Mouse (Mus musculus) embryonic facial prominence, embryonic 15.5 days (tissue): ENCODE data around the gene Fam110c. TPM values are rescaled to one million over a fixed set of nuclear protein-coding genes. Genes with fewer than 3 reads are reported as not detected.

Experiments used
- ATAC-seq: fragments of 200-750 bp; cut with Nextera tagmentation; 2 replicates; pipeline ENCODE4 v1.8.0; 2017; ENCODE audit warnings: low read depth, moderate TSS enrichment; ENCODE audit not compliant: insufficient number of reproducible peaks, low FRiP score, low TSS enrichment
- H3K27ac ChIP-seq: fragments of 300-500 bp; sonication (generic); replicated peaks from 2 replicates; pipeline ENCODE4 v1.5.1; 2015; ENCODE audit warnings: mild to moderate bottlenecking, inconsistent platforms
- H3K27me3 ChIP-seq: fragments of 300-500 bp; sonication (generic); 2 replicates; pipeline ENCODE4 v1.6.1; 2015; ENCODE audit warnings: inconsistent platforms
- H3K36me3 ChIP-seq: fragments of 300-500 bp; sonication (generic); 2 replicates; pipeline ENCODE4 v1.6.1; 2015; ENCODE audit warnings: mild to moderate bottlenecking, inconsistent platforms
- H3K4me1 ChIP-seq: fragments of 300-500 bp; sonication (generic); 2 replicates; pipeline ENCODE4 v1.6.1; 2015; ENCODE audit warnings: inconsistent platforms
- H3K4me2 ChIP-seq: fragments of 300-500 bp; sonication (generic); replicated peaks from 2 replicates; pipeline ENCODE4 v1.6.1; 2015; ENCODE audit warnings: mild to moderate bottlenecking, inconsistent platforms
- H3K4me3 ChIP-seq: fragments of 300-500 bp; sonication (generic); replicated peaks from 2 replicates; pipeline ENCODE4 v1.5.1; 2015; ENCODE audit warnings: mild to moderate bottlenecking, inconsistent platforms
- H3K9ac ChIP-seq: fragments of 300-500 bp; sonication (generic); 2 replicates; pipeline ENCODE4 v1.6.1; 2015; ENCODE audit warnings: inconsistent platforms
- H3K9me3 ChIP-seq: fragments of 300-500 bp; sonication (generic); replicated peaks from 2 replicates; pipeline ENCODE4 v1.6.1; 2016; ENCODE audit warnings: inconsistent platforms
- WGBS: fragments of 180-500 bp; shearing (Covaris S2); methylation state at CpG from one replicate; pipeline ENCODE4 v1.1.7; 2015; 5-methylcytosine and 5-hydroxymethylcytosine counted together
- polyA plus RNA-seq: library from polyadenylated mRNA; unstranded; fragments of >200 nt; fragmentation: Nextera tagmentation; extraction: Ambion mirVana; gene quantifications from 2 replicates; pipeline ENCODE4 v1.2.1, GENCODE M21; 2015

Fam110c gene
- polyA plus RNA-seq, 1 experiment from 2014 or later, result 1.2 TPM

- Histone ChIP-seq H3K27me3 (peaks cover 13% of the 10 kb centered on the region), H3K4me2 (no peak overlapping the region), H3K36me3 (no peaks in the 10 kb centered on the region), H3K9ac (no peak overlapping the region), H3K4me1 (peaks cover 2% of the 10 kb centered on the region; the same call in 1 of the 2 replicates), H3K27ac (no peak overlapping the region), H3K9me3 (no peaks in the 10 kb centered on the region), H3K4me3 (no peak overlapping the region)
- ATAC-seq, result no peak
- WGBS, result 47% methylated on average over 6 of the region's 6 CpGs
These were observed 6.7 kb downstream of the Fam110c start for GRCm38 (mm10) chr12:31080352-31080751.

GRCm38 (mm10) chr12:31080890-31081554 lies 7.4 kb downstream of the Fam110c start:
- no peak for ATAC-seq
- H3K27ac ChIP-seq, result no peak overlapping the region
- peaks cover 6% of the 10 kb centered on the region for H3K27me3 ChIP-seq
- H3K4me3 ChIP-seq, result no peak overlapping the region
- no peak overlapping the region for H3K4me2 ChIP-seq
- no peak overlapping the region for H3K9ac ChIP-seq
- WGBS, result 83% methylated on average over 6 of the region's 6 CpGs
- H3K36me3 ChIP-seq, result no peaks in the 10 kb centered on the region
- no peaks in the 10 kb centered on the region for H3K9me3 ChIP-seq
- no peaks in the 10 kb centered on the region for H3K4me1 ChIP-seq

GRCm38 (mm10) chr12:31083007-31083406 lies 9.3 kb downstream of the Fam110c start:
- WGBS, result 53% methylated on average over 4 of the region's 4 CpGs
- Histone ChIP-seq H3K27me3 (no peaks in the 10 kb centered on the region), H3K27ac (no peak overlapping the region), H3K9ac (no peak overlapping the region), H3K4me2 (no peak overlapping the region), H3K4me1 (no peaks in the 10 kb centered on the region), H3K36me3 (no peaks in the 10 kb centered on the region), H3K4me3 (no peak overlapping the region), H3K9me3 (no peaks in the 10 kb centered on the region)
- no peak for ATAC-seq

GRCm38 (mm10) chr12:31083407-31083806 lies 9.7 kb downstream of the Fam110c start:
- H3K9me3 ChIP-seq, result no peaks in the 10 kb centered on the region
- WGBS, result 60% methylated on average over 4 of the region's 4 CpGs
- no peaks in the 10 kb centered on the region for H3K27me3 ChIP-seq
- no peak overlapping the region for H3K27ac ChIP-seq
- H3K4me1 ChIP-seq, result no peaks in the 10 kb centered on the region
- no peak overlapping the region for H3K9ac ChIP-seq
- no peaks in the 10 kb centered on the region for H3K36me3 ChIP-seq
- no peak overlapping the region for H3K4me2 ChIP-seq
- H3K4me3 ChIP-seq, result no peak overlapping the region
- no peak for ATAC-seq

- no peak overlapping the region for H3K27ac ChIP-seq
- H3K27me3 ChIP-seq, result no peaks in the 10 kb centered on the region
- no peaks in the 10 kb centered on the region for H3K36me3 ChIP-seq
- no peaks in the 10 kb centered on the region for H3K9me3 ChIP-seq
- H3K4me3 ChIP-seq, result no peak overlapping the region
- no peaks in the 10 kb centered on the region for H3K4me1 ChIP-seq
- no peak overlapping the region for H3K9ac ChIP-seq
- H3K4me2 ChIP-seq, result no peak overlapping the region
- 83% methylated on average over 4 of the region's 4 CpGs for WGBS
- no peak for ATAC-seq
These were observed 13.4 kb downstream of the Fam110c start for GRCm38 (mm10) chr12:31087060-31087459.

GRCm38 (mm10) chr12:31090401-31090800 lies 16.7 kb downstream of the Fam110c start:
- Histone ChIP-seq H3K4me3 (no peak overlapping the region), H3K36me3 (no peaks in the 10 kb centered on the region), H3K9ac (no peak overlapping the region), H3K27ac (no peak overlapping the region), H3K4me2 (no peak overlapping the region), H3K9me3 (no peaks in the 10 kb centered on the region), H3K4me1 (no peaks in the 10 kb centered on the region), H3K27me3 (no peaks in the 10 kb centered on the region)
- no peak for ATAC-seq
- WGBS, result 30% methylated on average over 6 of the region's 6 CpGs

GRCm38 (mm10) chr12:31090882-31091640 lies 17.4 kb downstream of the Fam110c start:
- Histone ChIP-seq H3K27ac (no peak overlapping the region), H3K27me3 (no peaks in the 10 kb centered on the region), H3K36me3 (no peaks in the 10 kb centered on the region), H3K4me1 (no peaks in the 10 kb centered on the region), H3K9me3 (no peaks in the 10 kb centered on the region), H3K4me3 (no peak overlapping the region), H3K9ac (no peak overlapping the region), H3K4me2 (no peak overlapping the region)
- no peak for ATAC-seq
- WGBS, result 75% methylated on average over 11 of the region's 11 CpGs

GRCm38 (mm10) chr12:31092481-31092880 lies 18.8 kb downstream of the Fam110c start:
- Histone ChIP-seq H3K9ac (no peak overlapping the region), H3K27ac (no peak overlapping the region), H3K9me3 (no peaks in the 10 kb centered on the region), H3K4me1 (no peaks in the 10 kb centered on the region), H3K27me3 (no peaks in the 10 kb centered on the region), H3K4me2 (no peak overlapping the region), H3K36me3 (no peaks in the 10 kb centered on the region), H3K4me3 (no peak overlapping the region)
- no peak for ATAC-seq
- WGBS, result 32% methylated on average over 5 of the region's 5 CpGs

- Histone ChIP-seq H3K9ac (no peak overlapping the region), H3K9me3 (no peaks in the 10 kb centered on the region), H3K27me3 (no peaks in the 10 kb centered on the region), H3K4me1 (no peaks in the 10 kb centered on the region), H3K4me3 (no peak overlapping the region), H3K27ac (no peak overlapping the region), H3K4me2 (no peak overlapping the region), H3K36me3 (no peaks in the 10 kb centered on the region)
- ATAC-seq, result no peak
- WGBS, result 83% methylated on average over 6 of the region's 6 CpGs
These were observed 23.5 kb downstream of the Fam110c start for GRCm38 (mm10) chr12:31097185-31097584.

GRCm38 (mm10) chr12:31101190-31101589 lies 27.5 kb downstream of the Fam110c start:
- WGBS, result 93% methylated on average over 4 of the region's 4 CpGs
- H3K9ac ChIP-seq, result no peak overlapping the region
- no peaks in the 10 kb centered on the region for H3K4me1 ChIP-seq
- no peak overlapping the region for H3K4me3 ChIP-seq
- ATAC-seq, result no peak
- H3K27me3 ChIP-seq, result no peaks in the 10 kb centered on the region
- no peak overlapping the region for H3K27ac ChIP-seq
- H3K4me2 ChIP-seq, result no peak overlapping the region
- no peaks in the 10 kb centered on the region for H3K36me3 ChIP-seq
- no peaks in the 10 kb centered on the region for H3K9me3 ChIP-seq

GRCm38 (mm10) chr12:31101821-31102220 lies 28.2 kb downstream of the Fam110c start:
- Histone ChIP-seq H3K9ac (no peak overlapping the region), H3K27me3 (no peaks in the 10 kb centered on the region), H3K36me3 (no peaks in the 10 kb centered on the region), H3K27ac (no peak overlapping the region), H3K4me1 (no peaks in the 10 kb centered on the region), H3K4me2 (no peak overlapping the region), H3K9me3 (no peaks in the 10 kb centered on the region), H3K4me3 (no peak overlapping the region)
- 88% methylated on average over 4 of the region's 4 CpGs for WGBS
- no peak for ATAC-seq
